Mouse (Mus musculus): ENCODE data around the gene Dnah17.

The Dnah17 gene

GRCm38 (mm10) chr11:118088896-118089295, 41.5 kb downstream of the Dnah17 start:
- DNase-seq (ENCODE audit: low read depth) = no peak

GRCm38 (mm10) chr11:118085961-118086360, 44.5 kb downstream of the Dnah17 start:
- DNase-seq (ENCODE audit: low read depth) = no peak

- DNase-seq (ENCODE audit: low read depth) = no peak
Measured at GRCm38 (mm10) chr11:118085176-118085575, 45.3 kb downstream of the Dnah17 start.

GRCm38 (mm10) chr11:118084266-118084665, 46.2 kb downstream of the Dnah17 start:
- DNase-seq (ENCODE audit: low read depth) = no peak

- peak; percentile 86 for DNase-seq (ENCODE audit: low read depth)
Measured at GRCm38 (mm10) chr11:118083811-118084210, 46.6 kb downstream of the Dnah17 start.

GRCm38 (mm10) chr11:118082294-118082693, 48.1 kb downstream of the Dnah17 start:
- DNase-seq (ENCODE audit: low read depth) = no peak

GRCm38 (mm10) chr11:118079750-118080149, 50.7 kb downstream of the Dnah17 start:
- DNase-seq (ENCODE audit: low read depth) = no peak

- DNase-seq (ENCODE audit: low read depth) = no peak
Measured at GRCm38 (mm10) chr11:118076929-118077328, 53.5 kb downstream of the Dnah17 start.

GRCm38 (mm10) chr11:118075035-118075522, 55.4 kb downstream of the Dnah17 start:
- DNase-seq (ENCODE audit: low read depth) = no peak

- DNase-seq (ENCODE audit: low read depth) = no peak
Measured at GRCm38 (mm10) chr11:118071227-118071912, 59.1 kb downstream of the Dnah17 start.

GRCm38 (mm10) chr11:118068812-118069332, 61.6 kb downstream of the Dnah17 start:
- no peak for DNase-seq (ENCODE audit: low read depth)

- DNase-seq (ENCODE audit: low read depth) = no peak
Measured at GRCm38 (mm10) chr11:118067588-118067987, 62.8 kb downstream of the Dnah17 start.

- DNase-seq (ENCODE audit: low read depth) = no peak
Measured at GRCm38 (mm10) chr11:118060038-118060437, 70.4 kb downstream of the Dnah17 start.

GRCm38 (mm10) chr11:118058872-118059271, 71.6 kb downstream of the Dnah17 start:
- no peak for DNase-seq (ENCODE audit: low read depth)

- no peak for DNase-seq (ENCODE audit: low read depth)
Measured at GRCm38 (mm10) chr11:118058367-118058766, 72.1 kb downstream of the Dnah17 start.

- no peak for DNase-seq (ENCODE audit: low read depth)
Measured at GRCm38 (mm10) chr11:118050174-118050573, 80.3 kb downstream of the Dnah17 start.

GRCm38 (mm10) chr11:118049641-118050040, 80.8 kb downstream of the Dnah17 start:
- no peak for DNase-seq (ENCODE audit: low read depth)

GRCm38 (mm10) chr11:118043293-118043907, 87.0 kb downstream of the Dnah17 start:
- no peak for DNase-seq (ENCODE audit: low read depth)

GRCm38 (mm10) chr11:118042791-118043190, 87.6 kb downstream of the Dnah17 start:
- no peak for DNase-seq (ENCODE audit: low read depth)

GRCm38 (mm10) chr11:118035068-118035467, 95.4 kb downstream of the Dnah17 start:
- peak; percentile 62 for DNase-seq (ENCODE audit: low read depth)

GRCm38 (mm10) chr11:118034395-118034794, 96.0 kb downstream of the Dnah17 start:
- no peak for DNase-seq (ENCODE audit: low read depth)

- no peak for DNase-seq (ENCODE audit: low read depth)
Measured at GRCm38 (mm10) chr11:118031134-118031533, 99.3 kb downstream of the Dnah17 start.

GRCm38 (mm10) chr11:118029170-118029569, 101.3 kb downstream of the Dnah17 start:
- no peak for DNase-seq (ENCODE audit: low read depth)

All from induced T-regulatory cell, adult 2 months (primary cell).